Mouse (Mus musculus): ENCODE measurements around the gene Dpy19l1. TPM values are rescaled to one million over a fixed set of nuclear protein-coding genes. Genes with fewer than 3 reads are reported as not detected.

The Dpy19l1 gene
- polyA plus RNA-seq, 1 experiment, result 4.2 TPM

DNA sequence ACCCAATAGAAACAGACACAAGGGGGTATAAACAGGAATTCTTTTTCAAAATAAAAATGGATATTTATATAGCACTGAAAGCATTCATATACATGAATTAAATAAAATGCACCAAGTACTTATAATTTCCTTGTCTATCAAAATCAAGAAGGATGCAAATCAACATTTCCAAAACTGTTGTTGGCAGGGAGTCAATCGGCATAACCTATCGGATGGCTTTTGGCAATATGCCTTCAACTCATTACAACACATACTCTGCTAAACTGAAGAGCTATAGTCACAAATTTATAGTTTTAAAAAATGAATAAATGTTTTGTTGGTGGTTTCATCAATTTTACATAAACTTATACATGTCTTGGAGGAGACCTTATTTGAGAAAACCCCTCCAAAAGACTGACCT, 25.7 kb downstream of the Dpy19l1 start:
- 82% methylated on average over 2 of the region's 2 CpGs for WGBS
- DNase-seq (ENCODE audit: low read depth, low spot score), result no peak

GRCm38 (mm10) chr9:24473824-24474223, 29.1 kb downstream of the Dpy19l1 start:
- 85% methylated on average over 7 of the region's 7 CpGs for WGBS
- DNase-seq (ENCODE audit: low read depth, low spot score), result no peak

GRCm38 (mm10) chr9:24472514-24472913, 30.4 kb downstream of the Dpy19l1 start:
- no peak for DNase-seq (ENCODE audit: low read depth, low spot score)
- 89% methylated on average over 3 of the region's 3 CpGs for WGBS

- DNase-seq (ENCODE audit: low read depth, low spot score), result no peak
- 74% methylated on average over 5 of the region's 5 CpGs for WGBS
Observed at GRCm38 (mm10) chr9:24470166-24470565, 32.8 kb downstream of the Dpy19l1 start.

GRCm38 (mm10) chr9:24467186-24467585, 35.8 kb downstream of the Dpy19l1 start:
- WGBS, result 90% methylated on average over 5 of the region's 5 CpGs
- no peak for DNase-seq (ENCODE audit: low read depth, low spot score)

GRCm38 (mm10) chr9:24466649-24467048, 36.3 kb downstream of the Dpy19l1 start:
- no peak for DNase-seq (ENCODE audit: low read depth, low spot score)
- 100% methylated on average over 1 of the region's 1 CpGs for WGBS

- WGBS, result 89% methylated on average over 9 of the region's 9 CpGs
Observed at GRCm38 (mm10) chr9:24461379-24461961, 41.5 kb downstream of the Dpy19l1 start.

DNA sequence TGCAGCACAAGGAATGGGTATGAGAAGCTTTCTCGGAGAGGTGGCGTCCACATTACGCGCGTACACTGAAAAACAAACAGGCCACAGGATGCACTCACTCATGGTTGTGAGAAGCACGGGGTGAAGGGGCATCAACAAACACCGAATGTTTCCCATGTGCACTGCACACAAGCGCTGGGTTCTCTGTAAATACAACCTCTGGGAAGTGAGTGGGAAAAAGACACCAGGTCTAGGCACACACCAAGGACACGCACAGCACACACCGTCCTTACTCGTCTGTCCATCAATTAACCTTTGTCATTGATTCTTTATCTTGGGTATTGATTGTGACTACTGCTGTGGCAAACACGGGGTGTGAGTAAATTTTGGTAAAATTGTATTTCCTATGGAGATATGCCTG, 49.1 kb downstream of the Dpy19l1 start:
- DNase-seq (ENCODE audit: low read depth, low spot score), result no peak
- WGBS, result 93% methylated on average over 12 of the region's 12 CpGs

More at GRCm38 (mm10) chr9:24461379-24461961, 41.5 kb downstream of the Dpy19l1 start:
- no peak for DNase-seq (ENCODE audit: low read depth, low spot score)

DNA sequence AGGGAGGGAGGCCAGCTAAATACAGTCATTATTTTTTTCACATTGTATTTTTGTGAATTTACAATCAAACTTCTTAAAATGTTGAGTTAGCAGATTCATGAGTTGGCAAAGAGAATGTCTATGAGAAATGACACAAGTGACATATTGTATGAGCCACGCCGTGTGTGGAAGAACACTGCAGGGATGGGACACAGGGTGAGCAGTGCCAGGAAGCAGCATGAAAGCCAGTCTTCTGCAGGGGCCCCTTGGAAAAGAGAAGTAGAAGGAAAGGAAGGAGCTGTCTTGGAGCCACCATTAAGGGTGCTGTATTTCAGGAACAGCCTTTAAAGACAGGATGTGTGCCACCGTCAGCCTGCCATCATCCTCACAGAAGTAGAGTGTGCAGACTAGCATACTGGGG, 52.0 kb downstream of the Dpy19l1 start:
- no peak for DNase-seq (ENCODE audit: low read depth, low spot score)
- WGBS, result 91% methylated on average over 3 of the region's 3 CpGs

GRCm38 (mm10) chr9:24450524-24450923, 52.4 kb downstream of the Dpy19l1 start:
- WGBS, result 75% methylated on average over 7 of the region's 7 CpGs
- DNase-seq (ENCODE audit: low read depth, low spot score), result no peak

- no peak for DNase-seq (ENCODE audit: low read depth, low spot score)
- 45% methylated on average over 2 of the region's 2 CpGs for WGBS
Observed at GRCm38 (mm10) chr9:24434901-24435300, 68.0 kb downstream of the Dpy19l1 start.

DNA sequence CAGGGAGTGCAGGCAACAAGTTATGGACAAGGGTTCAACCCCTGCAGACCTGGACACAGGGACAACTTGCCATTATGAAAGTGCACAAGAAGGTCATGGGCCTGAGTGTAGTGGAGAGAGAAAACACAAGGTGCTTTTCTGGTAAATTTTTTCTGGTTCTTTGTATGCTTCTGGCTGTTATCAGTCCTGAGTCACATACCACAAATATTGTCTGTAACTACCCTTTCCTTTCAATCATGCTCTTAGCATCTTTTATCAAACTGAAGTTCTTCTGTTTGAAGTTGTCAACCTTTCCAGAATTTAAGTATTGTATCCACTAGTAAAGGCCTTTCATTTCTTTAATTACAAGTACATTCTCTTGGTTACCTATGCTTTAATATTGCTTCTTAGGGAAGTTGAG, 73.2 kb downstream of the Dpy19l1 start:
- no peak for DNase-seq (ENCODE audit: low read depth, low spot score)

GRCm38 (mm10) chr9:24425679-24426078, 77.3 kb downstream of the Dpy19l1 start:
- WGBS, result 68% methylated on average over 1 of the region's 1 CpGs
- DNase-seq (ENCODE audit: low read depth, low spot score), result no peak

DNA sequence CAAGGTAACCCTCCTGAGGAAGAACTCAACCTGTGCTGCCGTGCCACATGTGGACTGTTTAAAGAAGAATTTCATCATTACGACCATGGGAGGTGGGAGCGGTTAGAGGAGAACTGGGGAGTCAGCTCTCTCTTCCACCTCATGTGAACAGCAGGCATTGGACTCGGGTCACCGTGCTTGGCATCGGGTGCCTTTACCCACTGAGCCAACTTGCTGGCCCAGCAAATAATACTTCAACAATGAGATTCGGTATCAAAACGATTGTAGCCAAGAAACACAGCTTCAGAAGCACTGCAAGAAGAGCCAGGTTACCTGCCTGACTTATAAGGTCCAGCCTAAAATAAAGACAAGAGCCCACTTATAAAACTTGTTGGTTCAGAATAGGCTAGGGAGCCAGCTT, 79.7 kb downstream of the Dpy19l1 start:
- DNase-seq (ENCODE audit: low read depth, low spot score), result no peak
- 94% methylated on average over 8 of the region's 8 CpGs for WGBS

GRCm38 (mm10) chr9:24421888-24422287, 81.1 kb downstream of the Dpy19l1 start:
- DNase-seq (ENCODE audit: low read depth, low spot score), result no peak
- 85% methylated on average over 1 of the region's 1 CpGs for WGBS

- DNase-seq (ENCODE audit: low read depth, low spot score), result no peak
Observed at GRCm38 (mm10) chr9:24421221-24421620, 81.7 kb downstream of the Dpy19l1 start.

DNA sequence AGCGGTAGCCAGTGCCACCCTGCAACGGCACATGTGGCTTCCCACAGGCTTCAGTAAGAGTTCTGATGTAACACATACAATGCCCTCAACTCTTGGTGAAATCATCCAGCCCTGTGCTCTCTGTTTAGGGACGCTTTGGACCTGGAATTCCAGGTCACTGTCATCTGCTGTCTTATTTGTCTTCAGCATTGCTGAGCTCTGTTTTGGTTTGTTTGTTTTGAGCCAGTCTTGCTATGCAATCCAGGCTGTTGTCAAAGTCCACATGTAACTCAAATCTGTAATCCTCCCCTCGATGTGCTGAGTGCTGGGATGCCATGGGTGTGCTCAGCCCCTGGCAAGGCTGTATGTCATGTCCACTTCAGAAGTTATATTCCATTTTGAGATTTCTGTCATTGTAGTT, 82.8 kb downstream of the Dpy19l1 start:
- no peak for DNase-seq (ENCODE audit: low read depth, low spot score)
- 92% methylated on average over 4 of the region's 4 CpGs for WGBS

More at GRCm38 (mm10) chr9:24421221-24421620, 81.7 kb downstream of the Dpy19l1 start:
- 80% methylated on average over 3 of the region's 3 CpGs for WGBS

- WGBS, result 83% methylated on average over 5 of the region's 5 CpGs
- no peak for DNase-seq (ENCODE audit: low read depth, low spot score)
Observed at GRCm38 (mm10) chr9:24418281-24418680, 84.7 kb downstream of the Dpy19l1 start.

DNA sequence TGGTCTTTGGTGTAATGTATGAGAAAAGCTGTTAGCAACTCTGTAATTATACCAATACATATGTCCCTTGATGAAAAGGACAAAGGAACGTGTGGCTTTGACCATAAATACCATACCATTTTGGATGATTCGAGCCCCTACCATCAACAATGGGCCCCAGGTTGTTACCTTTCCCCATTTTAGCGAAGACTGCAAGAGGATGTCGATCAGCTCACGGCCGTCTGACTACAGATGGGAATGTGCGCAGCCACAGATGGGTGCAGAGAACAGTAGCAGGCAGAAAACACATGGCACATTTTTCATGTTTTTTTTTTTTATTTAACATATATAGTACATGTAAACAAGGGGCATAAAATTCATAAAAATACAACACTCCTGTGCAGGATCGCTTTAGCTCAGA, 91.5 kb downstream of the Dpy19l1 start:
- 93% methylated on average over 8 of the region's 8 CpGs for WGBS
- DNase-seq (ENCODE audit: low read depth, low spot score), result no peak

GRCm38 (mm10) chr9:24410439-24410838, 92.5 kb downstream of the Dpy19l1 start:
- 84% methylated on average over 1 of the region's 1 CpGs for WGBS
- no peak for DNase-seq (ENCODE audit: low read depth, low spot score)

- DNase-seq (ENCODE audit: low read depth, low spot score), result no peak
- whole genome bisulfite sequencing, result 78% methylated on average over 3 of the region's 3 CpGs
Observed at GRCm38 (mm10) chr9:24407992-24408391, 94.9 kb downstream of the Dpy19l1 start.

DNA sequence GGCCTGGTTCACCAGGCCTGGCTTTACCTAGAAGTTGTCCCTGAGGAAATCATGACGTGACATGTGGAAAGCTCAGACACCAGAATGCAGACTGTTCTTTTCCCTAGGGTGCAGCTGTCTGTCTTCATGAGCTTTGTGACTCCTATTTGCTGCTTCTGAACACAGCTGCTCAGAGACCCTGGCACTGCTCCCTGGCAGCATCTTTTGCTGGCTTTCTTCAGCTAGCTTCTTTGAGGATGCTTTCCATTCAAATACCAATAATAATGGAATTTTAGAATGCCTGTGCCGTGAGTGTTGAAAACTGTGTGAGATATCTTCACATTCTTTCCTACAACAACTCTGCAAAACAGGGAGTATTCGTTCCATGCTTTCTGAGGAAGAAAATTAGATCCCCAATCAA, 108.8 kb downstream of the Dpy19l1 start:
- WGBS, result 70% methylated on average over 3 of the region's 3 CpGs

More for the DNA sequence above, 108.8 kb downstream of the Dpy19l1 start:
- no peak for DNase-seq (ENCODE audit: low read depth, low spot score)

All from large intestine, adult 2 months (tissue).